Mouse (Mus musculus) ES-E14 (cell line): ENCODE results near the gene Tex28.

Experiments
- HCFC1 ChIP-seq: IDR thresholded peaks from 2 replicates; pipeline ENCODE4 v1.6.1; 2012; ENCODE audit warnings: low read length, inconsistent platforms, borderline replicate concordance; ENCODE audit not compliant: insufficient read depth
- MAFK ChIP-seq: IDR thresholded peaks from 2 replicates; pipeline ENCODE4 v1.6.1; 2014; ENCODE audit warnings: mild to moderate bottlenecking, low read depth, low read length, inconsistent platforms; ENCODE audit not compliant: insufficient read depth
- ZC3H11A ChIP-seq: IDR thresholded peaks from 2 replicates; pipeline ENCODE4 v1.6.1; 2012; ENCODE audit warnings: low read depth, mild to moderate bottlenecking, inconsistent platforms, low read length, borderline replicate concordance
- ZNF384 ChIP-seq: IDR thresholded peaks from 2 replicates; pipeline ENCODE4 v1.6.1; 2012; ENCODE audit warnings: low read depth, low read length, inconsistent platforms

GRCm38 (mm10) chrX:74203556-74203955, 35.9 kb upstream of the Tex28 start:
- TF ChIP-seq MAFK (no peak), ZC3H11A (no peak), HCFC1 (no peak), ZNF384 (no peak)
